Mouse (Mus musculus): ENCODE measurements at regions not wholly inside any gene's neighbourhood (a gene's known extent, or its start where the extent isn't known, plus 50 kb on each side); places are given as distances from the start of the nearest gene placed in this dataset.
A peak's percentile ranks its signal among the peaks of the same experiment; 100 is the strongest.

DNA sequence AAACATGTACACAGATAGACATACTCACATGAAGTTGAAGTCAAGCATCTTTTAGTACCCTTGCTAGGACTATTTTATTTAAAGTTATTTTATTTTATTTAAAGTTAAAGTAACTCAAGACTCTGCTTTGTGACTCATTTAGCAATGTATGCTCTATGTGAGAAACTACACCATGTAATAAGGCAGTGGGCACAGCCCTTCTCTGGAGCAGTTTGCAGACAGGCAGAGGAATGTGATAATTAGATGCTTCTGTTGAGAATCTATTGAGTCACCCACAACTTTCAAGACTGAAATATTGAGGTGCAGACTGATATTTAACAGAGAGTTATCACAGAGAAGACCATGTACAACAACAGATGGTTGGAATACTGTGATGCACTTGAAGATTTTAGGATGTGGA, 825.2 kb upstream of the Cntn5 start:
- peak in 1 of 2 experiments; percentile 17 for DNase-seq (ENCODE audit: low spot score in 2 of 2)

- DNase-seq (ENCODE audit: low spot score in 2 of 2), result no peak
These were observed 817.2 kb upstream of the Cntn5 start for GRCm38 (mm10) chr9:11721811-11722210.

- no peak for DNase-seq (ENCODE audit: low spot score in 2 of 2)
These were observed 800.1 kb upstream of the Cntn5 start for GRCm38 (mm10) chr9:11704647-11705046.

DNA sequence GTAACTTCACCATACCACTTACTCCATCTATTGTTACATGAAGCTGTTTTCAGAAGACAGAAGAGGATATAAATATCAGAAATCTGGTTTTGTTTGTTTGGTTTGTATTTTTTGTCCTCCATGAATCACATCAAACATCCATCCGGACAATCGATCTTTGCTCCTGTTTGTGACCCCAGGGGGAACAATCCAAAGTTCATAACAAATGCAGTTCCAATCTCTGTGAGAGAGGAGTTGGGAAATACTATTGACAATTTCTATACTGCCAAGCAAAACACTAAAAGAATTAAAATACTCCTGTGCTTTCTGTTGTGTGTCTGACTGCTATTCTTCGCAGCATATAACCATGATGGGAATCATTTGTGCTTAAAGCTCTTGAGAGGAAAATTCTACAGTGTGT, 798.6 kb upstream of the Cntn5 start:
- DNase-seq (ENCODE audit: low spot score in 2 of 2), result no peak

DNA sequence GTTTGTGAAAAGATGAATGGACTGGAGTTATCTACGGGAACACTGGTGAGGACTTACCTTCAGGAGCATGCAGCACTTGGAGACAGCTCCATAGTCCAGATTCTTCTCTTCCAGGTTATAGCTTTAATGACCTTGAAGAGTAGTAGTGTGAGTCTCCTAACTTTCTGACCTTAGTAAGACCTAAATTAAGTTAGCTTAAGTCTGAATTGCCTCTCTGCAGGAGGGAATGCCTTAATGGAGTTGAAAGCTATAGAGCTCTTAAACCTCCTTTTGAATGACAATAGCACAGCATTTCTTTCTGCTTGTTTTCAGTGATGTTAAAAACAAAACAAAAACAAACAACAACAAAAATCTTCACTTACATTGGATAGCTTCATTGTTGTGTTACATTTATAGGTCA, 788.9 kb upstream of the Cntn5 start:
- DNase-seq (ENCODE audit: low spot score in 2 of 2), result no peak

DNA sequence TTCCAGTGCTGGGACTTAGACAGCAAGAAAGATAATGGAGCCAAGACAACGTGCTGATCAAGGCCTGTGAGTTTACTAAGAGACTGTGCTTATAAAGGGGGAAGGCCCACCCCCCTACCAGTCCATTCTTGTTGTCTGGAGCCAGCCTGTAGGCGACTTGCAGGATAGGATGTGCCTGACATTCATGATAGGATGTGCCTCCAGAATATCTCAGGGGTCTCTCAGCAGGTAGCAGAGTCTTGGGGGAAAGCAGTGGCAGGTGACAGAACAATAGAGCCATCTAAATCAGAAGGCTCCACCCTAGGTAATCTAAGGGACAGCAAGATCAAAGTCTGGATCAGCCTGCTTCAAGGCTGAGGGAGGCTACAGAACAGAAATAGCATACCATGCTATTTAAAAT, 782.5 kb upstream of the Cntn5 start:
- DNase-seq (ENCODE audit: low spot score in 2 of 2), result no peak

DNA sequence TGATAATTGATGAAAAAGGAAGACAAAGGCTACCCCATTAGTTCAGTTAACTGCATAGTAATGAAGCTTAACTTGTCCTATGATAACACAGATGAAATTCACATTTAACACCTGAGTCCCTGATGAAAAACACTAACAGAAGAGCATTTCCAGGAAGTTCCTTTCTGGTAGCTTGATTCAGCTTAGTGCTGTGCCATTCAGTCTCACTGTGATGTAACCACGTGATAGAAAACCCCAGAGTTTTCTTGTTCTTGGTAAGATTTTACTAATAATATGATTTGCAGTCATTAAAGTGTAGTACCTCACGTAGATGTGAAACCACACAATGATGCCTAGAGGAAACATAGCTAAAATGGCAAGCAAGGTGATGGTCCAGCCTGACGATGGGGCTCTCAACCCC, 767.4 kb upstream of the Cntn5 start:
- DNase-seq (ENCODE audit: low spot score in 2 of 2), result no peak

DNA sequence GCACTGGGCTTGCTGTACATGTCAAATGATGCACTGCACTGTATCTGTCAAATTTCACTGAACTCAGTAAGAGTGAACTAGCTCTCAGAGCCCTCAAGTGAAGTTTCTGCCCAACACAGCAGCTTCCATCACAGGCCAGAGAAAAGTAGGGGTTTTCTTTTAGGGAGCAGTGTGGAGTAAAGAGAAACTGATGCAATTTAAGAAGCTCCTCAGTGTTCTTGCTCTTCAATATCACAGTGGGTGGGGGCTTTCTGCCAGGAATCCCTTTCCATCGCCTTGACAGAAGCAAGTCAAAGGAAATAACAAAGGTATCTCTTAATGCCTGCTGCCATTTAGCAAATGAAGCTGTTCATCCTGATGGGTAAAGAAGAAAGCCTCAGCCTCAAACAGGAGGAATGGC, 766.7 kb upstream of the Cntn5 start:
- no peak for DNase-seq (ENCODE audit: low spot score in 2 of 2)

- no peak for DNase-seq (ENCODE audit: low spot score in 2 of 2)
These were observed 724.9 kb upstream of the Cntn5 start for GRCm38 (mm10) chr9:11629461-11629860.

DNA sequence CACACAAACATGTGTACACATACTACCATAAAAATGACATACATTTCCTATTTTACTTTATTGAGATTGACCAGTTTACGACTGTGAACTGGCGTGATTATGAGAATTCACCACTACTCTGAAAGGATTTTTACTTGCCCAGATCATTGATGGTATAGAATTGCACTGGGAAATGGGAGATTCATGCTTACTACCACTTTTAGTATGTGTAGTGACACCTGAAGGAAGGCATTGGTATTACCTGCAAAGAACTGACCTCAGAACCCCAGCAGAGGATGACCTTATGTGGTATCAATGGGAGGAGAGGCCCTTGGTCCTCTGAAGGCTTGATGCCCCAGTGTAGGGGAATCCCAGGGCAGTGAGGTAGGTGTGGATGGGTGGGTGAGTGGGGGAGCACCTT, 699.8 kb upstream of the Cntn5 start:
- no peak for DNase-seq (ENCODE audit: low spot score in 2 of 2)

GRCm38 (mm10) chr9:11603884-11604283, 699.3 kb upstream of the Cntn5 start:
- DNase-seq (ENCODE audit: low spot score in 2 of 2), result no peak

GRCm38 (mm10) chr9:11602857-11603256, 698.3 kb upstream of the Cntn5 start:
- DNase-seq (ENCODE audit: low spot score in 2 of 2), result peak in 1 of 2 experiments; percentile 22

- no peak for DNase-seq (ENCODE audit: low spot score in 2 of 2)
These were observed 674.4 kb upstream of the Cntn5 start for GRCm38 (mm10) chr9:11579011-11579410.

GRCm38 (mm10) chr9:11562885-11563284, 658.3 kb upstream of the Cntn5 start:
- DNase-seq (ENCODE audit: low spot score in 2 of 2), result no peak

- no peak for DNase-seq (ENCODE audit: low spot score in 2 of 2)
These were observed 654.8 kb upstream of the Cntn5 start for GRCm38 (mm10) chr9:11559384-11559783.

GRCm38 (mm10) chr9:11513806-11514496, 609.4 kb upstream of the Cntn5 start:
- no peak for DNase-seq (ENCODE audit: low spot score in 2 of 2)

All from right cerebral cortex, postnatal 10 days (tissue).